Mouse (Mus musculus) kidney, adult 18-20 months (tissue): ENCODE data around the gene Camkmt.
A peak's percentile ranks its signal among the peaks of the same experiment; 100 is the strongest.

Experiments
- DNase-seq: peaks from one replicate; pipeline ENCODE4 v3.0.0; 2021

The Camkmt gene

GRCm38 (mm10) chr17:85375523-85375922 lies 285.2 kb downstream of the Camkmt start:
- no peak for DNase-seq

- no peak for DNase-seq
Observed at GRCm38 (mm10) chr17:85377496-85377895, 287.1 kb downstream of the Camkmt start.

GRCm38 (mm10) chr17:85379101-85379500 lies 288.7 kb downstream of the Camkmt start:
- no peak for DNase-seq

GRCm38 (mm10) chr17:85381578-85382223 lies 291.3 kb downstream of the Camkmt start:
- DNase-seq, result no peak

DNA sequence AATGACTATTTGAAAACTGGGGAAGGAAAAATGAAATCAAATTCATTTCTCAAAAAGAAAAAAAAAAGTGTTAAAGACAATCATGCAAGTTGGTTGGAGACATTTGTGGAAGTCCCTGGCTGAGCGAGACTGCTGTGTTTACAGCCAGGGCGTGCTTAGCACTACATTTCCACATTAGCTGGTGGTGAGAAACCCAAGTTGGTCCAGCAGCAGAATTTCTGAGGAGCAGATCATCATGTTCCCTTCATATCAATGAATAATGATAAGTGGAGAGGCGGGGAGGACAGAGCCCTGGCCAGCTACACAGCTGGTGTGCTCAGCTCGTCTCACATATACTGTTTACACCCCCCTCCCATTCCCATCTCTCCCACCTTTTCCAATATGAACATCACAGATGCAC lies 292.0 kb downstream of the Camkmt start:
- no peak for DNase-seq

DNA sequence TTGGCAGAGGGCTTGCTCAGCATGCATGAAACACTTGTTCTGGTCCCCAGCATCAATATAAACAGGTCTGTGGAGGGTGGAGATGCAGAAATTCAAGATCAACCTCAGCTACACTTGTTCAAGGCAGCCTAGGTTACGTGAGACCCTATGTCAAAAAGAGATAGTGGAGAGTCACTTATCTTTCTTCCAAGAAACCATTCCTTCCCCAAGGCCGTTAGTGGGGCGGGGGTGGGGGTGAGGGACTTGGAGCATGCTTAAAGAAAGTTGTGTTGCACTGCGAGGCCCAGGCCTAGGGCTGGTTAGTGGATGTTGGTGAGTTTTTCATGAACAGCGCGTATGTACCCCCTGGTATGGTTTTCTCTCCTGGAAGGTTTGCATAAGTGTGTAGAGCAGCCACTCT lies 292.6 kb downstream of the Camkmt start:
- no peak for DNase-seq

DNA sequence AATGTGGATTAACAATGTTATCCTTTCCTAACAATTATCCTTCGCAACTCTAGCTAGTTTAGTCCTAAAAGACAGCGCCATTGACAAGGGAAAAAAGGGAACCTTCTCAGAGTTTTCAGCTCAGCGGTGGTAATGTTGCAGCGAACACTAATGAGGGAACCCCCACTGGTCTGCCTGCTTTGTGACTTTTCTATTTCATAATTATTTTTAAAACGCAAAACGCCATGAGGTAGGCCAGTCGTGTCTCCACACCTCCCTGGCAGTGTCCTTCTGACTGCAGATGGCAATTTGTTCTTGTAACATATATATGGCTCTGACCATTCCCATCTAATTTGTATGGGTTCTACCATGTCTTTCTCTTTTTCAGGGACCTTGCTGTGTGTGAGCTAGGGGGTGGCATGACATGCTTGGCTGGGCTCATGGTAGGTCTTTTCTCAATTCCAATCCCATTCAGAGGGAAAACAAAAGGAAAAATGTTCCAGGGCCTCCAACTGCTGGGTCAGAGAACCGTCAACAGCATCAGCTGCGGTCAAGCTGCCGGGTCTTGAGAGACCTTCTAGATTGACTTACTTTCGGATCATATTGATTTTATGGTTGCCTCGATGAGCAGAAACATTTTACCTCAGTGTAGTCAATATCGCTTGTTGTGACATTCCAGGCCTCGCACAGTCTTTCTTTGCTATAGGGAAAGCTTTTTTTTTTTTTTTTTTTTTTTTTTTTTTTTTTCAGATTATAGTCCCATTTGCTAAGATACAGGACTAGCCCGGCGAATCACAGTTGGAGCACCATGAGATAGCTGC lies 302.9 kb downstream of the Camkmt start:
- no peak for DNase-seq

- no peak for DNase-seq
Observed at GRCm38 (mm10) chr17:85393891-85394321, 303.6 kb downstream of the Camkmt start.

GRCm38 (mm10) chr17:85395502-85395901 lies 305.1 kb downstream of the Camkmt start:
- no peak for DNase-seq

DNA sequence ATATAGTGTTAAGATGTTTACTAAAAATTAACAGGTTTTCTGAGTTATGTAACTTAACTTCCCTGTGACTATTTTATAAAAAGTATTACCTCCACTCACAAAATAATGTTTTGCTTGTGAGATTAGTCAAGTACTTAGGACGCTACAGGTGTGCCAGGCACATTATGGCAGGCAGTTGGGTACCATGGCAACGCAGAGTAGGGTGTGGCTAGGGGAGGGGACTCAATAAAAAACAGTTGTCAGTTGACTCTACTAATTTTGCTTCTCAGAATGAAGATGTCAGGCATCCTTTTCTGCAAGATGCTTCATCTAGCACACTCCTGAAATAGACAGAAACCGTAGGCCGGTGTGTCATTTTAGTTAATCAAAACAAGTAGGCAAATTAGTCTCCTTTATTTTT lies 310.4 kb downstream of the Camkmt start:
- no peak for DNase-seq

DNA sequence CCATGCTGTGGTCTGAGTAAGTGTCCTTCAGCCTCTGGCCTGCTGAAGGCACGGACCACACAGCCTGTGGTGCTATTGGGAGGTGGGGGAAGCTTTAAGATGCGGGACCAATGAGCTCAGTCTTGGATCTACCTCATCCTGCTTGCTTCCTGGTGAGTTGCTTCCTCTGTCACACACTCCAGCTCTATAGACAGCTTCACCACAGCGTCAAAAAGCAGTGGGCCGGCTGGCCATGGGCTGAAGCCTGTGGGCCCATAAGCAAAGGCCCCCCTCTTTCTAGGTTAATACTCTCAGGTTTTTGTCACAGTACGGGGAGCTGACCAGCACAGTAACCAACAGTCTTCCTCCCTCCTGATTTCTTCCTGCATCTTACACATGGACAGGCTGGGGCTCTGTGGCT lies 314.8 kb downstream of the Camkmt start:
- DNase-seq, result no peak

DNA sequence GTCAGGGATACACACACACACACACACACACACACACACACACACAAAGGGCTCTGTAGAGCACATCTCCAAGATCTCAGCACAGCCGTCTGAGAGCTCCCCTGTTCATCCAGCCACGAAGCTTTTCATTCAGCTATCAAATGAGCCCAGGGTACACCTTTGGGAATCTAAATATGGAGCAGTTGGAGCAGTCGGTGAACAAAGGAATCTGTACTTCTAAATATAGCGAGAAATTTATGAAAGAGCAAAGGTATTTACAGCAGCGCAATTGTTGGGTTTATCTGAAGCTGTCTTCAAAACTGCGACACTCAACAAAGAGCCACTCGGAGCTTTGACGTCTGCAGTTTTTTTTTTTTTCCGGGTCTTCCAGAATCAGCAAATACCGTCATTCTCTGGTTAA lies 315.8 kb downstream of the Camkmt start:
- DNase-seq, result no peak

GRCm38 (mm10) chr17:85428831-85429230 lies 338.5 kb downstream of the Camkmt start:
- DNase-seq, result no peak

DNA sequence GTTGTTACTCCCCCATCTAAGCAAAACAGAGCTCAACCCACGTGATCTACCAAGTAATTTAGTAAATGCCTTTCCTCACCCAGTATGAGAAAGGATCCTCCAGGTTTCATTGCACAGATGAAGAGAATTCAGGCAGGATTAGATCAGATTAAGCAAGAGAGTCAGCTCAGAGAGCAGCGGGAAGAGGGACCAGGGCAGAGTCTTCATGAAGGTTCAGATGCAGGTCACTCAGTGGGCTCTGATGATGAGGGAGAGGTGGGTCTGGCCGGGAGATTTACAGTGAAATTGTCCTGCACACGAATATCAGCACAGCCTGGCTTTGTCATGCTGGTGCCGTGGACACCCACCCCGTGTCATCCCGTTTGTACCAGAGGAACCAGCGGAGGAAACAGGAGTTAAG lies 342.6 kb downstream of the Camkmt start:
- no peak for DNase-seq

DNA sequence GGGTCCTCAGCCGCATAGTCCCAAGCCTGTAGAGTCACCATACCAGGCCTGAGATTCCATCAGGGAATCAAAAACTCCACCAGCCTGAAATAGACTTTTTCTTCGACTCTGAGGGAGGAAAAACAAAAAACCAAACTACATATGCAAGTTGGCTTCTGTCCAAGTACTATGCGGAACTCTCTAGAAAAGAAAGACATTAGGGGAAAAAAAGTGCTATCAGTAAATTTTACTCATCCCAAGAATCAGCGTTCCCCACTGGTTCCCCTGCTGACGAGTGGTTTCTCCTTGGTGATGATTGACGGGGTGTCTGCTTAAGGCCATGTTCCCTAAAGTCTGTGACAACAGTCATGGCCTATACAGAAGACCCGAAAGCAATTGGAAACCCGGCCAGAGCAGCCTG lies 352.7 kb downstream of the Camkmt start:
- no peak for DNase-seq

GRCm38 (mm10) chr17:85454419-85454983 lies 364.1 kb downstream of the Camkmt start:
- no peak for DNase-seq

GRCm38 (mm10) chr17:85455063-85455462 lies 364.7 kb downstream of the Camkmt start:
- peak; percentile 25 for DNase-seq

DNA sequence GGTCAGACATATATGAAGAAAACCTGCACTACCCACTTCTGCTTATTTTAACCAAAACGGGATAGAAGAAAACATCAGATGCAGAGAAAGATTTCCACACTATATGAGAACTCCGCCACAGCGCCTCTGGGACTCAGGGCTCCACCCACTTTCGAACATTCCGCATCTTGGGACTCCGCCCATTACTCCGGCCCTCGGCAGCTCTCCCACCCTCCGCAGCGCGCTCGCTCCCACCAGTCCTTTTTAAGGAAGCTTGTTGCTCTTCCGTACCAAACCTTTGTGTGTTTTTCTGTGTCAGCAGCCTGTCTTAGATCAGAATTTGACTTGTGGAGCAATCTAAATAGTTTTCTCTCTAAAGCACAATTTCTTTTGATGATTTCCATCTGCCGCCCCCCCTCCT lies 367.7 kb downstream of the Camkmt start:
- no peak for DNase-seq

GRCm38 (mm10) chr17:85458589-85458988 lies 368.2 kb downstream of the Camkmt start:
- DNase-seq, result no peak

DNA sequence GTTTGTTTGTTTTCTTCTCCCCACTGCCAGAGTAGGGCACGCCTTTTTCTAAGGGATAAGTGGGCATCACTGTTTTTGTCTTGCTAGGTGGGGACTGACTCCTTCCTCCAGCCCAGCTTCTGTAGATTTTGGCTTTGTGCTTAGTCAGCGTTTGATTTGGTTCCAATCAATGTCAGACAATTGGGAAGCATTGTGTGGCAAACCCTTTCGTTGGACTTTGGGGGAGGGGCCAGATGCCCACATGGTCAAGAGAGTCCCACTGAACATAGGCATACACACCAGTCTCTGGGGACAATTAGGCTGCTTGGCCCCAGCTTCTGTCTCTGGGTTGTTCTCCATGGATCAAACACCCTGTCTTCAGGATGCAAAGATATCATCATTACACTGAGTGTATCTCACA lies 371.2 kb downstream of the Camkmt start:
- no peak for DNase-seq

GRCm38 (mm10) chr17:85463497-85464392 lies 373.4 kb downstream of the Camkmt start:
- DNase-seq, result peak; percentile 36

- DNase-seq, result peak; percentile 47
Observed at GRCm38 (mm10) chr17:85464466-85465411, 374.4 kb downstream of the Camkmt start.
